Mouse (Mus musculus): ENCODE measurements at regions not wholly inside any gene's neighbourhood (a gene's known extent, or its start where the extent isn't known, plus 50 kb on each side); places are given as distances from the start of the nearest gene placed in this dataset.

- in situ Hi-C loops (cut with MboI; ENCODE audit: unreplicated experiment in 2 of 2) = no loop called here
Measured at GRCm38 (mm10) chr3:146337429-146337828, 67.0 kb upstream of the Ssx2ip start.

- in situ Hi-C loops (cut with MboI; ENCODE audit: unreplicated experiment in 2 of 2) = no loop called here
Measured at GRCm38 (mm10) chr3:146337861-146338281, 66.6 kb upstream of the Ssx2ip start.

GRCm38 (mm10) chr3:146338445-146338844, 66.0 kb upstream of the Ssx2ip start:
- in situ Hi-C loops (cut with MboI; ENCODE audit: unreplicated experiment in 2 of 2) = no loop called here

GRCm38 (mm10) chr3:146340316-146341055, 64.0 kb upstream of the Ssx2ip start:
- in situ Hi-C loops (cut with MboI; ENCODE audit: unreplicated experiment in 2 of 2) = loop anchor here in 1 of 2 experiments (10.0 kb wide), 1 partner anchor 604 kb away; no protein-coding TSS in a partner anchor

GRCm38 (mm10) chr3:146341652-146342340, 62.6 kb upstream of the Ssx2ip start:
- in situ Hi-C loops (cut with MboI; ENCODE audit: unreplicated experiment in 2 of 2) = loop anchor here in 1 of 2 experiments (10.0 kb wide), 1 partner anchor 603 kb away; no protein-coding TSS in a partner anchor

- in situ Hi-C loops (cut with MboI; ENCODE audit: unreplicated experiment in 2 of 2) = loop anchor here in 1 of 2 experiments (10.0 kb wide), 1 partner anchor 602 kb away; no protein-coding TSS in a partner anchor
Measured at GRCm38 (mm10) chr3:146342727-146343126, 61.7 kb upstream of the Ssx2ip start.

GRCm38 (mm10) chr3:146343649-146344401, 60.6 kb upstream of the Ssx2ip start:
- in situ Hi-C loops (cut with MboI; ENCODE audit: unreplicated experiment in 2 of 2) = loop anchor here in 1 of 2 experiments (10.0 kb wide), 1 partner anchor 601 kb away; no protein-coding TSS in a partner anchor

GRCm38 (mm10) chr3:146344402-146345025, 59.9 kb upstream of the Ssx2ip start:
- in situ Hi-C loops (cut with MboI; ENCODE audit: unreplicated experiment in 2 of 2) = loop anchor here (5.0 to 10.0 kb wide), 5 partner anchors 162 to 600 kb away; no protein-coding TSS in a partner anchor

GRCm38 (mm10) chr3:146345308-146345780, 59.1 kb upstream of the Ssx2ip start:
- in situ Hi-C loops (cut with MboI; ENCODE audit: unreplicated experiment in 2 of 2) = loop anchor here (5.0 to 10.0 kb wide), 5 partner anchors 163 to 599 kb away; no protein-coding TSS in a partner anchor

GRCm38 (mm10) chr3:146345946-146346345, 58.5 kb upstream of the Ssx2ip start:
- in situ Hi-C loops (cut with MboI; ENCODE audit: unreplicated experiment in 2 of 2) = loop anchor here (5.0 to 10.0 kb wide), 5 partner anchors 164 to 599 kb away; no protein-coding TSS in a partner anchor

- in situ Hi-C loops (cut with MboI; ENCODE audit: unreplicated experiment in 2 of 2) = loop anchor here (5.0 to 10.0 kb wide), 5 partner anchors 165 to 597 kb away; no protein-coding TSS in a partner anchor
Measured at GRCm38 (mm10) chr3:146347311-146347710, 57.1 kb upstream of the Ssx2ip start.

- in situ Hi-C loops (cut with MboI; ENCODE audit: unreplicated experiment in 2 of 2) = loop anchor here (5.0 to 10.0 kb wide), 5 partner anchors 167 to 596 kb away; no protein-coding TSS in a partner anchor
Measured at GRCm38 (mm10) chr3:146348921-146349320, 55.5 kb upstream of the Ssx2ip start.

GRCm38 (mm10) chr3:146349393-146349792, 55.0 kb upstream of the Ssx2ip start:
- in situ Hi-C loops (cut with MboI; ENCODE audit: unreplicated experiment in 2 of 2) = loop anchor here (5.0 to 10.0 kb wide), 5 partner anchors 167 to 595 kb away; no protein-coding TSS in a partner anchor

GRCm38 (mm10) chr3:146350126-146350525, 54.3 kb upstream of the Ssx2ip start:
- in situ Hi-C loops (cut with MboI; ENCODE audit: unreplicated experiment in 2 of 2) = loop anchor here in 1 of 2 experiments (5.0 kb wide), 1 partner anchor 168 kb away; no protein-coding TSS in a partner anchor

- in situ Hi-C loops (cut with MboI; ENCODE audit: unreplicated experiment in 2 of 2) = loop anchor here in 1 of 2 experiments (5.0 kb wide), 1 partner anchor 169 kb away; no protein-coding TSS in a partner anchor
Measured at GRCm38 (mm10) chr3:146351468-146351867, 53.0 kb upstream of the Ssx2ip start.

- in situ Hi-C loops (cut with MboI; ENCODE audit: unreplicated experiment in 2 of 2) = loop anchor here in 1 of 2 experiments (5.0 kb wide), 1 partner anchor 170 kb away; no protein-coding TSS in a partner anchor
Measured at GRCm38 (mm10) chr3:146352187-146352586, 52.3 kb upstream of the Ssx2ip start.

- in situ Hi-C loops (cut with MboI; ENCODE audit: unreplicated experiment in 2 of 2) = loop anchor here in 1 of 2 experiments (5.0 kb wide), 1 partner anchor 172 kb away; no protein-coding TSS in a partner anchor
Measured at GRCm38 (mm10) chr3:146353961-146354360, 50.5 kb upstream of the Ssx2ip start.
